Mouse (Mus musculus) layer of hippocampus, adult 9-10 months (tissue): ENCODE measurements at regions not wholly inside any gene's neighbourhood (a gene's known extent, or its start where the extent isn't known, plus 50 kb on each side); places are given as distances from the start of the nearest gene placed in this dataset.

Source experiments
- DNase-seq: peaks from one replicate; pipeline ENCODE4 v3.0.0; 2022; ENCODE audit warnings: low spot score

- no peak for DNase-seq
Measured at GRCm38 (mm10) chr5:106320039-106320438, 137.9 kb downstream of the Barhl2 start.

GRCm38 (mm10) chr5:106318246-106318645 is 139.7 kb downstream of the Barhl2 start:
- no peak for DNase-seq

- no peak for DNase-seq
Measured at GRCm38 (mm10) chr5:106313874-106314273, 144.1 kb downstream of the Barhl2 start.

- no peak for DNase-seq
Measured at GRCm38 (mm10) chr5:106301372-106301771, 156.6 kb downstream of the Barhl2 start.

- no peak for DNase-seq
Measured at GRCm38 (mm10) chr5:106296721-106297120, 161.2 kb downstream of the Barhl2 start.

GRCm38 (mm10) chr5:106295993-106296392 is 162.0 kb downstream of the Barhl2 start:
- no peak for DNase-seq

GRCm38 (mm10) chr5:106295538-106295937 is 162.4 kb downstream of the Barhl2 start:
- no peak for DNase-seq

GRCm38 (mm10) chr5:106292387-106293229 is 165.4 kb downstream of the Barhl2 start:
- DNase-seq, result no peak

GRCm38 (mm10) chr5:106285152-106285551 is 172.8 kb downstream of the Barhl2 start:
- DNase-seq, result no peak

GRCm38 (mm10) chr5:106284731-106285130 is 173.2 kb downstream of the Barhl2 start:
- no peak for DNase-seq

- DNase-seq, result no peak
Measured at GRCm38 (mm10) chr5:106282646-106283045, 175.3 kb downstream of the Barhl2 start.

- DNase-seq, result no peak
Measured at GRCm38 (mm10) chr5:106277786-106278185, 180.2 kb downstream of the Barhl2 start.

- no peak for DNase-seq
Measured at GRCm38 (mm10) chr5:106277231-106277630, 180.7 kb downstream of the Barhl2 start.

- peak; percentile 20 for DNase-seq
Measured at GRCm38 (mm10) chr5:106276186-106276585, 181.8 kb downstream of the Barhl2 start.

- no peak for DNase-seq
Measured at GRCm38 (mm10) chr5:106274617-106275016, 183.3 kb downstream of the Barhl2 start.

GRCm38 (mm10) chr5:106264536-106264935 is 193.4 kb downstream of the Barhl2 start:
- DNase-seq, result no peak

GRCm38 (mm10) chr5:106257179-106257578 is 200.8 kb downstream of the Barhl2 start:
- DNase-seq, result no peak

- DNase-seq, result no peak
Measured at GRCm38 (mm10) chr5:106229154-106229553, 228.8 kb downstream of the Barhl2 start.

- no peak for DNase-seq
Measured at GRCm38 (mm10) chr5:106224141-106224540, 233.8 kb downstream of the Barhl2 start.

- DNase-seq, result no peak
Measured at GRCm38 (mm10) chr5:106209543-106209942, 248.4 kb downstream of the Barhl2 start.

GRCm38 (mm10) chr5:106207706-106208105 is 250.3 kb downstream of the Barhl2 start:
- no peak for DNase-seq

- no peak for DNase-seq
Measured at GRCm38 (mm10) chr5:106205724-106206123, 252.2 kb downstream of the Barhl2 start.

GRCm38 (mm10) chr5:106200631-106201030 is 257.3 kb downstream of the Barhl2 start:
- DNase-seq, result peak; percentile 10

GRCm38 (mm10) chr5:106199061-106199460 is 258.9 kb downstream of the Barhl2 start:
- DNase-seq, result no peak
